Mouse (Mus musculus): Measurements from ENCODE around the gene Hoxd9.
A peak's percentile ranks its signal among the peaks of the same experiment; 100 is the strongest.

Hoxd9 gene

GRCm38 (mm10) chr2:74699664-74700545, 2.4 kb downstream of the Hoxd9 start:
- DNase-seq = no peak

GRCm38 (mm10) chr2:74700546-74701112, 3.1 kb downstream of the Hoxd9 start:
- DNase-seq = peak; percentile 79

- peak; percentile 73 for DNase-seq
These were observed 4.7 kb downstream of the Hoxd9 start for GRCm38 (mm10) chr2:74701949-74702819.

- no peak for DNase-seq
These were observed 5.3 kb downstream of the Hoxd9 start for GRCm38 (mm10) chr2:74702820-74703219.

- DNase-seq = peak; percentile 12
These were observed 5.8 kb downstream of the Hoxd9 start for GRCm38 (mm10) chr2:74703317-74703716.

GRCm38 (mm10) chr2:74703720-74704392, 6.3 kb downstream of the Hoxd9 start:
- DNase-seq = peak; percentile 88

GRCm38 (mm10) chr2:74704393-74704998, 7.0 kb downstream of the Hoxd9 start, which contains the start of gene Hoxd8:
Gene Hoxd8, plus strand, starts transcription at chr2:74704615.
- peak; percentile 84 for DNase-seq

- no peak for DNase-seq
These were observed 7.5 kb downstream of the Hoxd9 start for GRCm38 (mm10) chr2:74704999-74705466.

- DNase-seq = peak; percentile 62
These were observed 8.1 kb downstream of the Hoxd9 start for GRCm38 (mm10) chr2:74705467-74706089.

GRCm38 (mm10) chr2:74706393-74706960, 8.9 kb downstream of the Hoxd9 start:
- DNase-seq = no peak

- DNase-seq = no peak
These were observed 10.1 kb downstream of the Hoxd9 start for GRCm38 (mm10) chr2:74707599-74707998.

- peak; percentile 68 for DNase-seq
These were observed 11.1 kb downstream of the Hoxd9 start for GRCm38 (mm10) chr2:74708676-74709075.

GRCm38 (mm10) chr2:74709465-74710419, 12.2 kb downstream of the Hoxd9 start:
- no peak for DNase-seq

- DNase-seq = no peak
These were observed 13.5 kb downstream of the Hoxd9 start for GRCm38 (mm10) chr2:74710929-74711543.

GRCm38 (mm10) chr2:74711721-74712621, 14.4 kb downstream of the Hoxd9 start, which contains the start of the genes Hoxd3 and Hoxd4:
Gene Hoxd3, plus strand, starts transcription at chr2:74711927.
Gene Hoxd4, plus strand, starts transcription at chr2:74711929.
- peak; percentile 76 for DNase-seq

- DNase-seq = no peak
These were observed 16.0 kb downstream of the Hoxd9 start for GRCm38 (mm10) chr2:74713239-74714150.

- no peak for DNase-seq
These were observed 16.7 kb downstream of the Hoxd9 start for GRCm38 (mm10) chr2:74714156-74714789.

Measured in kidney, adult 11 months (tissue).